Mouse (Mus musculus) thymus, postnatal 0 days (tissue): ENCODE data around the gene Scarb2. TPM values are rescaled to one million over a fixed set of nuclear protein-coding genes. Genes with fewer than 3 reads are reported as not detected.

Source experiments
- DNase-seq: peaks from one replicate; pipeline ENCODE4 v3.0.0-alpha.2; 2015; ENCODE audit warnings: low spot score
- polyA plus RNA-seq: library from polyadenylated mRNA; unstranded; fragments of >200 nt; fragmentation: Nextera tagmentation; extraction: Ambion mirVana; gene quantifications from 2 replicates; pipeline ENCODE4 v1.2.1, GENCODE M21; 2015

Scarb2 gene
- polyA plus RNA-seq, 1 experiment from 2014 or later, result 31.2 TPM

DNA sequence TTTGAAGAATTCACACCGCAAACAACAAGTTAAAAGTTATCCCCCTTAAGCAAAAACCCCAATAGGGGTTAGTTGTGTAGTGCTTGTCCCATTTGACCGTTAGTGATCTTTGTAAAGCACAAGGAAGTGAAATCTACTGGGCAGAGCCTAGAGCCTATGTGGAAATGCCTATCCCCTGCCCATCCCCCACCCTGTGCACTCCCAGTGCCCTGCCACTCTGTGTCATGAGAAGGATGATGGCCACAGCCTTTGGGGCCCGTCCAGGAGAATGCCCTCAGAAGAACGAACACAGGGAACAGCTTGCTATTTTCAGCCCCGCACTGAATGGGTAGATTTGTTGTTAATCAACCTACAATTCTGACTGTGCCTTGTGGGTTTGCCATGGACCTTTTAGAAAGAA, 65.1 kb downstream of the Scarb2 start:
- no peak for DNase-seq

DNA sequence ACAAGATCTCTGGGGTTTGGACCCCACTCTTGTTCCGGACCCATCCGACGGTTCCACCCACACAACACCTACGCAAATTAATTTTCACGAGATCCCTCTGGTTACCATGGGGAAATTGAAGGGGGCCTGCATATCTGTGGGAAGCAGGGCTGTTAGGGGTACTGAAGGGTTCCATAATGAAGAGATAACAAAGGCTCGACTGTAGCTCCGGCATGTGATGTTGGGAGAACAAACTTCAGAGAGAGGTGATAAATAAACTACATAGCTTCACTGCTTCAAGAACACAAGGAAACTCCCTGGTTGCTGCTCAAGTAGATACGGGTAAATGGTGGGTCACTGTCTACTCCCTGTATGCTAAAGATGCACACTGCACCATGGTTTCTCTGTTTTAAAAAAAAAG, 68.1 kb downstream of the Scarb2 start:
- no peak for DNase-seq

- DNase-seq, result peak; percentile 91
Observed at GRCm38 (mm10) chr5:92435025-92435584, 71.5 kb downstream of the Scarb2 start, which contains the start of gene Nup54. Nup54 (minus strand) TSS chr5:92435219.

- DNase-seq, result peak; percentile 5
Observed at GRCm38 (mm10) chr5:92434571-92434985, 72.1 kb downstream of the Scarb2 start.

GRCm38 (mm10) chr5:92434070-92434469, 72.6 kb downstream of the Scarb2 start:
- no peak for DNase-seq

GRCm38 (mm10) chr5:92431611-92432010, 75.0 kb downstream of the Scarb2 start:
- DNase-seq, result no peak

GRCm38 (mm10) chr5:92430723-92431122, 75.9 kb downstream of the Scarb2 start:
- DNase-seq, result no peak

DNA sequence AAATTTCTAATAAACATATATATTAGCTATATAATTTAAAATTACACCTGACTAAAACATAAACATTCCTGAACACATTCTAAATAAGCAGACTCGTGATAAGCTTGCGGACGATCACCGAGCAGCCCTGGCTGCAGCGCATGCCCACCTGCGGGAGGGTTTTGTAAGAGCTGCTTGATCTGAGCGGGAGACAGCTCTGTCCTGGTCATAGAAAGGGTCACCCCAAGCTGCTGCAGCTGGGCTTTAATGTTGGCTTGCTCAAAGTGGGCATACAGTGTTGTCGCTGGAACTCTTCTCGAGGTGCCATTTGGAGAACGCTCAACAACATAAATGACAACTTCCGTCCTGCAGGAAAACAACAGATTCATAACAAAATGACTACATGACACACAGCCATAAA, 82.5 kb downstream of the Scarb2 start:
- DNase-seq, result no peak

GRCm38 (mm10) chr5:92413982-92414375, 92.7 kb downstream of the Scarb2 start:
- DNase-seq, result no peak

DNA sequence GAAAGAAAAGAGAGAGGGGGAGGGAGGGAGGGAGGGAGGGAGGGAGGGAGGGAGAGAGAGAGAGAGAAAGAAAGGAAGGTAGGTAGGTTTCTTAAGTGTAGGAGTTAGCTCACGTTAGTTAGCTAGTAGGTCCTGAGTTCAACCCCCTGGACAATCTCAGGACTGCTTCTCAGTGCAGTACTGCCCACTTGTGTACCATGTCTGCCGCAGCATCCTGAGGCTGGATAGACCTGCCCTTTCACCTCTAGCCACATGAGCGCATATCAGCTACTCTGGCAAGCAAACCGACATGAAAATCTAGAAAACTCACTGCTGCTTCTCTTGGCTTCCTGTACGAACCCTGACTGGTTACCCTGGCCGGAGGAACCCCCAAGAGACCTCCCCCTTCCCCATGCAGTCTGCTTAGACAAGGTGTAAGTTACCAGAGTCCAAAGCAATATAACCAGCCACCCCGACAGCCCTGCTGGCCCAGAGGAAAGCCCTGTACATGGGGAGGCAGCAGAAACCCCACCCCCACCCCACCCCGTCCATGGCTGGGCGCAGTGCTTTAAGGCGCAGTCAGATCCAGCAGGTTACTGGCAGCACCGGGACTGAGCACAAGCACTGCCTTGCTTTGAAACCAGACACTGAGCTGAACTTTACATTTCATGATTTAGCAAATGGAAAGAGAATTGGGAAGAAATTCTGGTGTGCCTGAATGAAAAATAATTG, 93.2 kb downstream of the Scarb2 start:
- no peak for DNase-seq

DNA sequence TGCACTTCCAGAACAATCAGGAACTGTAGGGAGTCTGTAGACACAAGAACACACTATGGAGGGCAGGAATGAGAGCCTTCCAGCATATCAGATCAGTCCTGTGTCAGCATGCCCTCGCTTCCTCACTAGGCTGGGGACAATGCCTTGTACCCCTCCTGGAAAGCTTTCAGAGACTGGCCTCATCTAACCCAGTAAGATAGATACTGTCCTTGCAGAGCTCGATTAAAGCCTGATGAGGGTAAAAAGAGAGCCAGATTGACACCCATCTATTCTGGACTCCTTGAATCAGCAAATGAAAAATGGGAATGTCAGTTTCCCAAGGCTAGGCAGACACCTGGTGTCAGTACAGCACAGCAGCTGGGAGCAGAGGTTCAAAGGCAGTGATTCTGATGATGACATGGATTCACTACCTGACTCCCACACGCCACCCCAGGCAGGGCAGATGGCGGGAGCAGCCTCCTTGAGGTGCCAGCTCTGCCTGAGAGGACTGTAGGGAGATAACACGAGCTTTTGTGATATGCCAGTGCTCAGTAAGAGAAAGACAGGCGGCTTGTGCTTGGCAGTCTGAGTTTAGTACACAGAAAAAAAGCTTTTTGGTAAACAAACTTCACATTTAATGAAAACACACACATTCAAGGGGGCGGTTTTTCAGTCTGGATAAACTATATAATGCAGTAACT, 95.0 kb downstream of the Scarb2 start:
- DNase-seq, result no peak

DNA sequence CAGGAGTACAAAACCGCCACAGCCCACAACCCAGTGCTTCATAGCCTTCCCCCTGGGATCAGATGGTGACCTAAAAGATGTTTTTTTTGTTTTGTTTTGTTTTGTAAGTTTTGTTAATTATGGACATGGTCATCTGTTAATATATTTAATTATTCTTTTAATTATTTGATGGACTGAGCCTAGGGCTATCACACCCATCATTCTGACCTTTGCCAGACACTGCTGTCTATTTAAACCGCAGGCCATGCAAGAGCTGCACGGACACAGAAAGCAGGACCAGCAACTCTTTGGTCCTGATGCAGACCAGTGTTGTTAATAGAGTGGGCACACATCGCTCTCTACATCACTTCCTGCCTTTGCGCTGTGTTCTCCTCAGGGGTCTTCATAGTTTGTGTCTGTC, 96.1 kb downstream of the Scarb2 start:
- DNase-seq, result no peak

DNA sequence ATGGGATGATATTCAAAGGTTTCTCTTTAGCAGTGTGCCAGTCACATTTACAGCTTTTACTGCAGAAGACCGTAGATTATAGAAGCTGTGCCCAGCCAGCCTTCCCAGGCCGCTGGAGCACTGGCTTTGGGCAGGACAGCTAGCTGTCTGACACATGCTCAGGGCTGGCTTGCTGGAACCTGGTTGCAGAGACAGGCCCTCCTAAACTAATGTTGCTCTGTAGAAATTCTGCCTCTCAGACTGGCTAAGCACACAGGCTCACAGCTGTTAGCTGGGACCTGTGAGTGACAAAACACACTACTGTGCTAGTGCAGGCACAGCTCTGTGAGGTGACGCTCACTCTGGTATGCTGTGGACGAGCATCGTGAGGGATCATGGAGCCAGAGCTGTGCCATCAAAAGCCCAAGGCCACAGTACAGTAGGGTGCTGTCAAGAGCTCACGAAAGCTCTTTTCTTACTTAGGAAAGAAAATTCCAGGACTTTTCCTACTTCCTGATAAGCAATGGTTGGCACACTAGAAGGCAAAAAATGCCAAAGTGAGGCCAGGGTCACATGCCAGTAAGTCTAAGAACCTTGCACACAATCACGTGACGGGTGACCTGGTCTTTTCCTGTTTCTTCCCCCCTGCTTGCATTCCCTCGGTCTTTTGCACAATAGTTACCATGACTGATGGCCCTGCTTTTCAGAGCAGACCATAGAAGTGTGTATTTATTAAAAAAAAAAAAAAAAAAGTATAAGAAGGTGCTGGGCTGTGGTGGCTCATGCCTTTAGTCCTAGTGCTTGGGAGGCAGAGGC, 97.1 kb downstream of the Scarb2 start:
- no peak for DNase-seq

DNA sequence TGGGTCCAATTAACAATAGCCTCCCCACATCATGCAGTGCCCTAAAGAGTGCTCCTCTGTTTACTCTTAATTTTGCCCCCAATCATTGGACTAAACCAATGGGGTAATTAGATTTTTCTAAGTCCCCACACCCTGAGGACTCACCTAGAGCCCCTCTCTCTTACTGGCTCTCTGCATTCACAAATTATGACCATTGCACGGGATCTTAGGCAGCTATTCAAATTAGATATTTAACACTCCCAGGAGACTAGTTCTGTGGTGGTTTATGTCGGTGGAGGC, 102.3 kb downstream of the Scarb2 start:
- DNase-seq, result no peak

DNA sequence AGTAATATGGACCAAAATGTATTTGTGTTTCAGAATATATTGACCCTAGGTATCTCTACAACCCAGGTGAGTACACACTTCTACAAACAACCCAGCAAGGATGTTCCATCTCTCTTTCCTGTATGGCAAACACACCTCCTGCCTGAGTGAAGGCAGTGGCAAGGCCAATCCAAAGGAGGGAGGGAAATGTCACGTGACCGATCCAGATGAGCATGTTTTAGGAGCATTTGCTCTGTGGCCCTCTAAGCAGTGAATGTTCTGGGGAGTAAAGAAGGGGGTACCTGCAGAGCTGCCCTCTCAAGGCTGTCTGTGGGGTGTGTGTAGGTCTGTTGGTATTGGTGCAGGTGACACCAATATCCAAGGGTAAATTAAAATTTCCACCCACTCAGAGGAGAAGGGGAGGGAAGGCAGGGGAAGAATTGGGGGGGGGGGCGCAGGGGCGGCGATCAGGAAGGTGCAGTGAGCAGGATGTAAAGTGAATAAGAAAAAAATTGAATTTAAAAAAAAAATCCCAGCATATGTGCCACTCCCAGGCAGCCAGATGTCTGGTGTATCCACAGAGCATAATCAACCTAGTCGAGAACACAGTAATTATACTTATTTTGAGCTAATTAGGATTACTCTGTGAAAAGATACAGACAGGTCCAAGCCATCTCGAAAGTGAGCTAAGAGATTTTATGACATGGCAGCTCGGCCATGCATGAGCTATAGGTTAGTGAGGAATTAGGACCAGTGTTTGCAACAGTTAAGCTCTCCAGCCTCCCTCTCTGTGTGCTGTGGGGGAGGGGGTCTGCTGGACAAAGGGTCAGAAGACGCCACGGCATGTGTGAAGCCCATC, 102.9 kb downstream of the Scarb2 start:
- no peak for DNase-seq

DNA sequence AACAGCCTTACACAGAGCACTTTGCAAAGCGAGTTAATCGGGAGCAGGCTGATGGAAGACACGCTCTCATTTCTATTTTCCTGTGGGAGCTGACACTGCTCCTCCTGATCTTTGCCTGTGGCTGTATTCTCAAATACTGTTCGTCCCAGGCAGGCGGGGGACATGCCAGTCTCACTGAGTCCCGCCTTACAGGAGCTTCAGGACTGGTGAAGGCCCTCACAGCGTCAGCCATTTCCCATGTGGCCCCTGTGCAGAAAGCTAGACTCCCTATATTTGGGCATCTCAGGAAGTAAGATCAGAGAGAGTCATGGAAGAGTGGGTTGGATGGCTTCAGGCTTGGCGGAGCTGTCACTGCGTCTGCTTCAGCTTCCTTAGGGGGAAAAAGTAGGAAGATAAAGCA, 103.8 kb downstream of the Scarb2 start:
- DNase-seq, result no peak

DNA sequence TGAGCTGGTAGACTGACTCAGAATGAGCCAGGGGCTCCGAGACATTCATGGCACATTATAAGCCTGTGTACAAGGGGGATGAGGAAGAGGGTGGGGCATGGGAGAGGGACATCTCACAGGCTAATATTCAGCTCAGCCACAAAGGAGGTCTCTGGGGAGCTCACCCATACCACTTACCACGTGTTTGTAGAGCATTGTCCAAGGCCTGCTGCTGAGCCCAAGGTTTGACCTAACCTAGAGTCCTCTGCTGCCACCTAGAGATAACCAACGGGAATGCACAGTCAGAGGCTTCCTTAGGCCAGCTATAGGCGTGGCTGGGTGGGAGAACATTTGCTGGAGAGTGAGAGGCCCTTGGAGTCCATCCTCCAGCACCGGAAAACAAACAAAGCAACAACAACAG, 108.5 kb downstream of the Scarb2 start:
- DNase-seq, result peak; percentile 69

DNA sequence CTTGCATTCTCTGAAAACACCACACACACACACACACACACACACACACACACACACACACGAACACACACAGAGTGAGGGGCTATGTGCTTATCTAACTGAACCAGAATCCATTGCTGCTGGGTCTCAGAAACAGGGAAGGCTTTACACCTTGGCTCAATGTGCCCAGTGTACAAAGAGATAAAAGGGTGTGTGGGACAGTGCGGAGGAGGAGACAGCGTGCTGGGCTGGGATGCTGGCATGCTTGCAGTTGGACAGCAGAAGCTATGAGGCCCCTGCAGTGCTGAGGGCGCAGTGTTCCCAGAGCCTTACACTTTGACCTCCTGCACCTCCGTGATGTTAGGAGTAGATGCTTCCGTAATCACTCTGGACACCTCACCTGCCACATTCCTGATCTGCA, 110.2 kb downstream of the Scarb2 start:
- DNase-seq, result no peak

DNA sequence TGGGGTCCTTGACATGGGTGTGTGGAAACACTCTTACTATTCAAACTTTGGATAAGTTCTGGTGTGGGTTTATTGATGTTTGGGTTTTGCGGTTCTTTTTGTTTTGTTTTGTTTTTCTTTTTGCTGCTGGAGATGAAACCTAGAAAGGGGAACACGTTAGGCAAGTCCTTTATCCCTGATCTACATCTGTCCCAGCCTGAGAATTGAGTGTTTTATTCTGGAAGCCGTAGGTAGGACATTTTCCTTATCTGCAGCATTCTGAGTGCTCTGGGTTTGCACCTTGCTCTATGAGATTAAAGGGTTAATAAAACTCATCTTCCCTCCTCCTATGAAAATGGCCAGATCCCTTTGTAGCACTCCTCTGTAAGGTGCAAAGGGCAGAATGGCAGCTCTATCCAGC, 110.9 kb downstream of the Scarb2 start:
- DNase-seq, result no peak

DNA sequence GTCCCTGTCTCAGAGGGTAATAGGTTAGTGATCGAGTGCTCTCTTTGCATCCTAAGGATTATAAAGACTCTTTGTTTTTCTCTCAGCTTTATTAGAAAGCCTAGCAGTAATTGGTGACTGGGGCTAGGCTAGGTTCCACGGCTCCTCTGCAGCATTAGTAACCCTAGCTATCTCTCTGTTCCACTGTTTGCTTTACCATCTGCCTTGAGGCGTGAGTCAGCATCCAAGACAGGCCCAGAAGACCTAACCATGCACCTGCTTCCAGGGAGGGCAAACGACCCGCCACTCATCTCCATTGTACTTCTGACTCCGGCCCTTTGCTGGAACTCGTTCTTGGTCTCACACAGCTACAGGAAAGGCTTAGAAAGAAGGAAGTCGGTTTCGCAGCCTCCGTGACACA, 112.8 kb downstream of the Scarb2 start:
- no peak for DNase-seq

GRCm38 (mm10) chr5:92392542-92392941, 114.1 kb downstream of the Scarb2 start:
- DNase-seq, result no peak
